Mouse (Mus musculus) liver, embryonic 14.5 days (tissue): ENCODE results near the gene Zfp949.

Experiments used
- CTCF ChIP-seq: IDR thresholded peaks from 2 replicates; pipeline ENCODE4 v1.5.1; 2016; ENCODE audit warnings: antibody characterized with exemption, low read depth, control low read depth
- EP300 ChIP-seq: IDR thresholded peaks from 2 replicates; pipeline ENCODE4 v1.6.1; 2016; ENCODE audit warnings: antibody characterized with exemption, low read depth

DNA sequence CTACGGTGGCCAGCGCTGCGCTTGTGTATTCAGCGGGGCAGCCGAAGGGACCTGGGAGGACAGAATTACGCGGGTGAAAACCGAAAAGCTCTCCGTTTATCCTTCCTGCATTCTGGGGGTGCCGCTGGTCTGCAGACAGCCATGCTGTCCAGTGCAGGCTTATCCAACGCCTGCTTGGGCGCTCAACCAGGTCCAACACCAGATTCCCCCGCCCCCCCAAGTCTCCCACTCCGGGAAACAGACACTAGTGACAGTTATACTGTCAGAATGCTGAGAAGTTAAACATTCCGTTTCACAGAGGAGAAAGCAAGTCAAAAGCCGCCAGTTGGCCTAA is 24.5 kb upstream of the Zfp949 start:
- TF ChIP-seq CTCF (no peak), EP300 (no peak)
